Mouse (Mus musculus) myocyte (in vitro differentiated cells): ENCODE data around the gene Gja8.

ENCODE experiments used
- CEBPB ChIP-seq: IDR thresholded peaks from 2 replicates; pipeline ENCODE4 v1.6.1; 2011; ENCODE audit warnings: mild to moderate bottlenecking, moderate library complexity; ENCODE audit not compliant: poor library complexity, insufficient read depth, severe bottlenecking
- POLR2A ChIP-seq: IDR thresholded peaks from one replicate; pipeline ENCODE4 v1.6.1; 2011; ENCODE audit warnings: low read depth, mild to moderate bottlenecking, control low read depth, moderate library complexity; ENCODE audit not compliant: insufficient read length
- POLR2AphosphoS2 ChIP-seq: IDR thresholded peaks from one replicate; pipeline ENCODE4 v1.6.1; 2011; ENCODE audit warnings: low read depth, control low read depth; ENCODE audit not compliant: insufficient read length
- REST ChIP-seq: IDR thresholded peaks from one replicate; pipeline ENCODE4 v1.6.1; 2011; ENCODE audit warnings: mild to moderate bottlenecking, control low read depth, moderate library complexity; ENCODE audit not compliant: insufficient read depth, insufficient read length
- SRF ChIP-seq: IDR thresholded peaks from one replicate; pipeline ENCODE4 v1.6.1; 2011; ENCODE audit warnings: low read depth; ENCODE audit not compliant: control insufficient read depth, insufficient read length
- USF1 ChIP-seq: IDR thresholded peaks from one replicate; pipeline ENCODE4 v1.6.1; 2011; ENCODE audit warnings: low read depth, mild to moderate bottlenecking, control low read depth, moderate library complexity

DNA sequence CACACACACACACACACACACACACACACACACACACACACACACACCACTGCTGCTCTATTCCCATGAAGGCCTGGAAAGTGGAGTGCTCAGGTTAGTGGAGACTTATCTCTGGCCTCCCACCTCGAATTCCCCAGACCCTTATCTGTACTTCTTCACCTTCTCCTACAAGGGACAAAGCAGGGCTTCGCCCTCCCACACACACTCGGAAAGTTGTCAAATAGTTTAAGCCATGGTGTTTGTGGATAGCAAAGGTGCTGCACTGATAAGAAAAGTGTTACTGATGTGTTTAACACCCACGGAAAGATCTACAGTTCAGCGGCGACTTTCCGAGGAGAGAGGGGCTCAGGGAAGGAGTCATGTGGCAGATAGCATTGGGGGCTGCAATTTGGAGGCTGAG lies 45.2 kb upstream of the Gja8 start:
- TF ChIP-seq USF1 (no peak), POLR2A (no peak), POLR2AphosphoS2 (no peak), REST (no peak), SRF (no peak), CEBPB (no peak)
